Mouse (Mus musculus) cerebellum, adult 11-12 months (tissue): ENCODE results near the gene Shank3.

ENCODE experiments used
- DNase-seq: peaks from one replicate; pipeline ENCODE4 v3.0.0; 2022

The Shank3 gene

DNA sequence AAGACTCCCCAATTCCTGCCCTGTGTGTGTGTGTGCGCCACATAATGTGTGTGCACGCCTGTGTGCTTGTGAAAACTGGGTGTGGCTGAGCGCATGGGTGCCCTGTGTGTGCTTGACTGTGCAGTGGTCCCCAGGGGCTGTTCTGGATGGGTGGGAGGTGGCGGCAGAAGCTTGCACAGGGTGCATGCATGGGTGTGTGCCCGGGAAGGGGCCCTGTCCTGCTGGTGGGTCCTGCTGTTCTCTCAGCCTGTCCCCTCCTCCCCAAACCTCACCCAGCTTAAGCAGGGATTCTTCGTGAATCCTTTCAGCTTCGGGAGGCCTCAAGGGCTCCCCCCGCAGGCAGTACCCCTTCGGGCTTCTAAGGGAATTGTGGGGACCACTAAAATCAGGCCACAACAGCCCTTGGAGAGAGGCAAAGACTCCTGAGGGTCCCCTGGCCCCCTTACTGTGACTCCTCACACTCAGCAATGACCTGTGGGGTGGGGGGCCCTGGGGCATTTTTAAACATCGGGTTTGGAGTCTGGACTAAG is 59.8 kb downstream of the Shank3 start:
- DNase-seq: peak; percentile 55

DNA sequence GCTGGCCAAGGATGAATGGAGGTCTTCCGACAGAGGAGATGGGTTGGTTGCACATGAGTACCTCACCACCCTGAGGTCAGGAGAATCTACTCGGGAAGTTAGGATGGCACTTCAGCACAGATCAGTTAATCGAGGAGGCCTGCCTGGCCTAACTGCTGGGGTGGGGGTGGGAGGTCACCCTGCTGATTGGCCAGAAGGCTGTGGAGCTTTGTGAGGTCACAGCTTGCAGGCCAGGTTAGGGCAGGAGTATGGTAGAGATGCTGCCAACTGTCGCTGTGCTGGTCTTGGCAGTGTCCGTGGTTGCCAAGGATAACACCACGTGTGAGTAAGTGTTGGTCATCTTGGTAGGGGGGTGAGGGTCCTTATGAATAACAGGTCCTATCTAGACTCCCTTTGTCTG is 68.7 kb downstream of the Shank3 start, which contains the start of gene Acr:
Gene Acr (plus strand): TSS at position 213 of the 400 bp plus-strand sequence.
- no peak for DNase-seq

- DNase-seq: no peak
Measured at GRCm38 (mm10) chr15:89572147-89572546, 72.7 kb downstream of the Shank3 start.

GRCm38 (mm10) chr15:89582494-89582893 is 83.1 kb downstream of the Shank3 start:
- no peak for DNase-seq

- no peak for DNase-seq
Measured at GRCm38 (mm10) chr15:89585101-89585500, 85.7 kb downstream of the Shank3 start.

- no peak for DNase-seq
Measured at GRCm38 (mm10) chr15:89585631-89586030, 86.2 kb downstream of the Shank3 start.

DNA sequence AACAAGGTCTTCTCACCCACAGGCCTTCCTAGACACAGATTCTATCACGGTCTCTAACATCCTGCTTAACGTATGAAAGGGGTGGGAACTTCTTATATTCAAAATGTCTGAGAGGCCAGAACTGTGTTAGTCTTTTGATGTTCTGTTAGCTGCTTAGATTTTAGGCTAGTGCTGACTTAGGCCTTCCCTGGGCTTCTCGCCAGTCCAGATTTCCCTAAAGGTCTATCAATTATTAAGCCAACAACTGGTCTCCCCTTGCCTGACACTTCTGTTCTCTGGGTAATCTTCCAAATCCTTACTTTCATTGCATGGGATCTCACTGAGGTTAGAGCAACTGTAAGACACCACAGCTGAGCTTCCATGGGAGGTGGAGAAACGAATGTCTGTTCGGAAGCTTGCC is 89.7 kb downstream of the Shank3 start:
- no peak for DNase-seq

DNA sequence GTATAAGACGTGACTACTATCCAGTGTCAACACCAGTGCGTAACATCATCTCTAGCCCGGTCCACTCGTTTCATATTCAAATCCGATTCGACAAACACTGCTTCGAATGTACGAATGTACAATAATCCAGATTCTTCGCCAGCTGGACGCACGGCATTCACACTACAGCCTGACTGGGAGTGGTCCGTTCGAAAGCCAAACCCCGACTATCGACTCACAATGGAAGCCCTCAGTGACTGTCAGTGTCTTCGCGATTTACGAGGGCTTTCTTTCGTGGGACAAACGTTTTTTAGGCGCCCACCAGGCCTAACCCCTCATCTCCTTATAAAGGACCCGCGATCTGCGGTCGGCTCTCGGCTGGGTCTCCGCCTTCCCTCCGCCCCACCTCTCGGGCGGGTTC is 91.9 kb downstream of the Shank3 start:
- DNase-seq: no peak

DNA sequence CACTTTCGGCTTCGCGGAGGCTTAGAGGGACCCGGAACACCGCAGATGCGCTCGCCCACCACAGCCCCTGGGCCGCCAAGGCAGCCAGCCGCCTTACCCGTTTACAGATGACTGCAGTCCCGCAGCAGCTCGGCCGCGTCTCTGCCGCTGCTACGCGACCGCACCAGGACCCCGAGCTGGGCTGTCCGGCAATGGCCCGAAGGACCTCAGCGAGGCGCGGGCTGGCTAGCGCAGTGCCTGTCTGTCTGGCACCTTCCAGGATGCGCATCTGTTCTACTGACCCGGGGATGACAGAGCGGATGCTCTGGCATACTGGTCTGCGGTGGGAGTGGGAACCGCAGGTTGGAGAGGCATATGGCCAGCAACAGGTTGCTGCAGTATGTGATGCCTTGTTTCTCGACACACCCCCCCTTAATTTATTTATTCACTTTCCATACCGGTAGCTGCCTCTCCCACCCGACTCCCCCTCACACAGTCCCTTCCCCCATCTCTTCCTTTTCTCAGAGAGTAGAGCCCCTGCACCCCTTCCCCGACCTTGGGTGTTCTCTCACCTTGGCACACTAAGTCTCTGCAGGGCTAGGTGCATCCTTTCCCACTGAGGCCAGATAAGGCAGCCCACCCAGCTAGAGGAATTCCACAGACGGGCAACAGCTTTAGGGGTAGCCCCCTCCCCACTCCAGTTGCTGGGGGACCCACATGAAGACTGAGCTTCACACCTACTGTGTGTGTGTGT is 92.5 kb downstream of the Shank3 start, which contains the start of gene Rabl2:
Gene Rabl2 (minus strand): TSS at position 201 of the 733 bp plus-strand sequence.
- DNase-seq: peak; percentile 84

- DNase-seq: no peak
Measured at GRCm38 (mm10) chr15:89592548-89592947, 93.1 kb downstream of the Shank3 start.

- no peak for DNase-seq
Measured at GRCm38 (mm10) chr15:89605822-89606570, 106.6 kb downstream of the Shank3 start.

- no peak for DNase-seq
Measured at GRCm38 (mm10) chr15:89607480-89607879, 108.1 kb downstream of the Shank3 start.

GRCm38 (mm10) chr15:89607888-89608287 is 108.5 kb downstream of the Shank3 start:
- DNase-seq: no peak
